17 mouse cellular contexts compared by ENCODE assay signal in genomic region chr17:84628611-84629010, GRCm38 (mm10). TPM values are rescaled to one million over a fixed set of nuclear protein-coding genes. Genes with fewer than 3 reads are reported as not detected.
"Had no signal": no experiment of that assay in that cellular context is flagged by ENCODE, and none has a peak within 500 bp of the region (broad histone marks: within the 10 kb centered on the region; RNA-seq: fewer than 3 reads in every experiment).

No protein-coding gene starts in this region.

- H3K9ac ChIP-seq: liver, embryonic 14.5 days; midbrain, embryonic 12.5 days; neural tube, embryonic 13.5 days had no signal

- H3K27me3 ChIP-seq: midbrain, embryonic 12.5 days; neural tube, embryonic 13.5 days had no signal

- H3K27ac ChIP-seq: layer of hippocampus, adult 2 months; liver, embryonic 14.5 days; midbrain, embryonic 12.5 days; neural tube, embryonic 13.5 days had no signal

- H3K36me3 ChIP-seq: midbrain, embryonic 12.5 days; neural tube, embryonic 13.5 days had no signal

- DNase-seq: kidney, postnatal 10 days; kidney, postnatal 4 days; left cerebral cortex, postnatal 4 days; liver; lung, adult 18-20 months; retina, postnatal 1 day; right cerebral cortex, postnatal 25 days; thymus, postnatal 4 days had no signal

- H3K4me3 ChIP-seq: layer of hippocampus, adult 2 months; midbrain, embryonic 12.5 days; neural tube, embryonic 13.5 days had no signal

- H3K9me3 ChIP-seq: midbrain, embryonic 12.5 days; neural tube, embryonic 13.5 days had no signal

RNA-seq across cellular contexts. Expression of gene Abcg8, which starts 47.5 kb away (rescaled TPM):
- total RNA-seq: layer of hippocampus, adult 2 months; layer of hippocampus, postnatal 14 days; left cerebral cortex, postnatal 10 days; left cerebral cortex, postnatal 4 days; megakaryocyte-erythroid progenitor cell, adult 5-6 weeks had no signal
- polyA plus RNA-seq: lung, embryonic 16.5 days; neural tube, embryonic 13.5 days had no signal

RNA-seq across cellular contexts. Expression of gene Abcg5, which starts 54.2 kb away (rescaled TPM):
- total RNA-seq: layer of hippocampus, adult 2 months; layer of hippocampus, postnatal 14 days; left cerebral cortex, adult 18-20 months; left cerebral cortex, postnatal 10 days; megakaryocyte-erythroid progenitor cell, adult 5-6 weeks had no signal
